Mouse (Mus musculus) adrenal gland, adult 2 months (tissue): Measurements from ENCODE around the gene Epb41l4b. TPM values are rescaled to one million over a fixed set of nuclear protein-coding genes. Genes with fewer than 3 reads are reported as not detected.
A peak's percentile ranks its signal among the peaks of the same experiment; 100 is the strongest.

Experiments
- DNase-seq: peaks from one replicate; pipeline ENCODE4 v3.0.0; 2021
- polyA plus RNA-seq: library from polyadenylated mRNA; depleted of rRNA; stranded (reverse); fragments of >200 nt; gene quantifications from 2 replicates; pipeline ENCODE4 v1.2.3, GENCODE M21; 2012
- total RNA-seq, 2 experiments: library from RNA; stranded (reverse); gene quantifications; 2 replicates each; pipeline ENCODE4 v1.2.3; 2021

The Epb41l4b gene
- total and polyA plus RNA-seq, 3 experiments, result 0.42 to 3.8 (median 2.2) TPM

DNA sequence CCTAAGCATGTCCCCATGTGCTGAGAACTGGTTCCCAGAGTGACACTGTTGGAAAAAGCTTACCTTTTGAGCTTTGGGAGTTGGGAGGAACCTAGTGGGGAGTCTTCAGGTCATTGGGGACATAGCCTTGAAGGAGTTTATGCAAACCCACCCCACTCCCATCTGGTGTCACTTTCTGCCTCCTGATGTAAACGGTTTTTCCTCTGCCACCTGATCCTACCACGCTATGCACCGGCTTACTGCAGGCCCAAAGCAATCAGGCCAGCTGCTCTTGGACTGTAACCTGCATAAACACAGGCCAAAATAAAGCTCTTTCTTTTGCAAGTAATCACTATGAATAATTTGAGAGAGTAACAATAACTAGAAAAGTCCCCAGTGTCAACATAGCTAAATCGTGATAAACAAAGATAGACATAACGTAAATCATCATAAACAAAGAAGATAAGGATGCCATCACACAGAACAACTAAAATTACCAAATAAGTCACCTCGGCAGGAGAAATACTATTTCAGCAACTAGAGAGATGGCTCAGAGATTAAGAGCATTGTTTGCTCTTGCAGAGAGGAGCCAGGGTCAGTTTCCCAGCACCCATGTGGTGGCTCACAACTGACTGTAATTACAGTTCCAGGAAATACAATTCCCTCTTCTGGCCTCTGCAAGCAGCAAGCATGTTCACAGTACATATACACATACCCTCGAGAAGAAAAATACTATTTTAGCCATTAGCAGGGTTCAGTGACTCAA lies 29.6 kb downstream of the Epb41l4b start:
- DNase-seq, result no peak

DNA sequence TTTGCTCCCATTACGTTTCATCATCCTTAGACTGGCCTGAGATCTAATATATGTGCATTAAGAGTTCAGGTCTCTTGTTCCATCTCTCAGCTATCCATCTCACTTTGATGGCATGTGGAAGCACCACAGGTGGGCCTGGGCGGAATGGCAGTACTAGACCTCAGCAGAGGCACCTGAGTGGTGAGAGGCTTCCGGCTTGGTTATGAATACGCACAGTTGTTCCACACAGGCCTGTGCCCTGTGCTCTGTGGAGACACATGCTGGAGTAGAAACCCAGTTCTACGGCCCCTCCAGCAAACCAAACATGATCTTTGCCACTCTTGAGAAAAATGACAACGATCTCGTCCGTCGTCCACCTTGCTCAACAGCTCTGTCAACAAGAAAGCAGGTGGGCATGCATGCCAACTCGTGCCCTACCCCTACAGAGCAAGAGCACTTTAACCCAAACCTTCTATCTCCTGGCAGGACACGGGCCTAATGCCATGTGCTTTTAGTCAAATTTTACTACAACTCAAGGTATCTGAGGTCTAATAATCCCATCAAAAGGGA lies 31.2 kb downstream of the Epb41l4b start:
- DNase-seq, result no peak

DNA sequence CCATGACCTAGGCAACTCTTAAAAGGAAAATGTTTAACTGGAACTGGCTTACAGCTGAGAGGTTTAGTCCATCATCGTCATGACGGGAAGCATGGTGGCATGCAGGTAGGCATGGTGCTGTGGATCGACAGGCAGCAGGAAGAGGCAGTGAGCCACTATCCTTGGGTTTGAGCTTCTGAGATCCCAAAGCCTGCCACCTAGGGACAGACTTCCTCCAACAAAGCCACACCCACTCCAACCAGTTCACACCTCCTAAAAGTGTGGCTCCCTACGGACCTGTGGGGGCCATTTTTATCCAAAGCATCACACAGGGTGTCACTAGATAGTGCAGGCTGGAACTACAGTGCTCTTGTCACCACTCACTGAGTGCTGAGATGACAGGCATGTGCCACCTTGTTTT lies 31.8 kb downstream of the Epb41l4b start:
- DNase-seq, result no peak

DNA sequence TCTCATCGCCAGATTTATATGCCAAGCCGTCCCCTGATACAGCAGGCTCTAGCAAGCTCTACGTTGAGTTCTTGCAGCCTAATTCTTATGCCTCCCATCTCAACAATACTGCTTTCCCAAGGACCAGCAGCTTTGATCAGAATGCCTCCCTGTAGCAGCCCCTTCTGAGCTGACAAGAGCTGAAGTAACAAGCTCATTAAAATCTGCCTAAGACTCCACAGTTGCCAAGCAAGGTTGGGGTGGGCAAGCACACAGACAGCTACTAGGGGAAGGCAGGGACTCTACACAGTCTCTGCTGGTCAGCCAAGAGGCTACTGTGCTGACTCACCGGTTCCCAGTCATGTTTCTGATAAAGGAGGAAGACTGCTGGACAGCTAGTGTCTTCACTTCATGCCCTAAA lies 33.7 kb downstream of the Epb41l4b start:
- no peak for DNase-seq

DNA sequence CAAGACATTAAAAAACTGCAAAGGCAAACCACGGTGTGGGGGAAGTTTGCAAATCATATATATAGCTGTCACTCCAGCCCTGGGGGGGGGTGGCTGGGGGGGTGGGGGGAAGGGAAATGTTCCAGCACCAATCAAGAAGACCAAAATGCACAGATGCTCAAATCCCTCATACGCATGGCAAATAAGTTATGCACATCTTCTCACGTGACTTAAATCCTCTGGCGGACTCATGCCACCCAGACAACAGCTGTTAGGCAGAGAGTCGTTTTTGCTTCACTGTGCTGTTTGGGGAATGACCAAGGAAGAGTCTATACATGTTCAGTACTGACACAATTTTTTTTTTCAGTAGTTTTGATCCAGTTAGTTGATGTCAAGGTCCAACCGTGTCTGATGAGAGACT lies 37.9 kb downstream of the Epb41l4b start:
- no peak for DNase-seq

DNA sequence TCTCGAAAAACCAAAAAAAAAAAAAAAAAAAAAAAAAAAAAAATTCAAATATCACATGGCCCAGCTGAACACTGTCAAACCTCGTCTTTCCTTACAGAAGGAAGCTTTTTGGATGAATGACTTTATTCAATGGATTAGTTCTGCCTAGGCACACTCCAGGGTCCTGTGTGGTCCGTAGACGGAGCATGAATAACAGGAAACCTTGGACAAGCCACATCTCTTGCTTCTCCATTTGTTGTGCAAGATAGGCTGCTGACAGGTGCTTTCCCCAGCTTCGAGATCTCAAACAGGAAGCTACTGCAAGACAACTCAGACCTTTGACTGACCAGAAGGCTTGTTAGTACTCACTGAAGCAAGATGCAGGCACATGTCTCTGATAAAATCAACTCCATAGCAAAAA lies 39.4 kb downstream of the Epb41l4b start:
- DNase-seq, result no peak

DNA sequence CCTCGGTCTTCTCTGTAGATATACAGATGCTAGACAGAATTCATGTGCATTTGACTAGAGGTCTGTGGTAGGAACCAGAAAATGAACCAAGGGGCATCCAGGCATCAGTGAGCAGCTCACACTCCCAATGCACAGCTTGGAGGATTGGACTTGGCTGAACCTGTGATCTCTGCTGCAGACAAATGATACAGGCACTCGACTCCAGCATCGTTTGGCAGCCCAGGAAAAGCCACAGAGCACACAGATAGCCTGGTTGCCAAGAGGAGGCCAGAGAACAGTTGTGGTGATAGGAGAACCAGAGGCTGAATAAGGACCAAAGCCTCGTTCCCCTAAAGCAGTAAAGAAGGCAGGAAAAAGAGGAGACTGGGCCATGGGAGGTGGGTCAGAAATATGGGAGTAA lies 42.1 kb downstream of the Epb41l4b start:
- no peak for DNase-seq

DNA sequence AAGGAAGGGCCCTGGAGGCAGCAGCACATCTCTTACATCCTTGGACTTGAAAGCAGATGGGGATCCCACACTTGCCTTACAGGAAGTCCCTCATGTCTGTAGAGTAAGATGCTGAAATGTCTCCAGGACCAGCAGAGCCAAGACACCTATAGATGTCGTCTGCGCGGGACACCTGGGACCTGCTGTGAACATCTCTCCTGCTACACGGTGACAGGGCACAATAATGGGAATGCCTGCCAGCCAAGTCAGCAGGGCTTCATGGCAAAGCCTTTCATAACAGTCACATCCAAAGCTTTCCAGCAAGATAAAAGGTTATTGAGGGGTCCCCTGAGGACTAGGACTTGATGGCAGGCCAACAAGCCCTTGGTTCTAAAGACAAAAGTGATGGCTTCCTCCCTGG lies 45.8 kb downstream of the Epb41l4b start:
- no peak for DNase-seq

DNA sequence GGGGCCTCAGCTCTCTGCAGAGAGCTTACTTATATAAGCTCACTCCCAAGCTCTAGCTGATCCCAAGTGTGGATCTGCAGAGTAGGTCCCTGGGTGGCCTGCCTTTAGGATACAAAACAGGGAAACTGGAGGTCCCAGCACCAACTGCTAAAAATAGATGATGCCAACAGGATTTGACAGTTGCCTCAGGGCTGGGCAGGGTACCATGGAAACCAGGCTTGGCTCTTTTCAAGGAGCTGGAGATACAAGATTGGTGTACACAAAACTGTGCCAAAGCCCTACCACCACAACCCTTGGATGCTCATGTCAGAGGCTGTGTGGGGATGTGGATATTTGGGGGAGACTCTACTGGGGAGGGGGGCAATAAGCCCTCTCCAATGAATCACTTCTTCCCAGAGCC lies 47.7 kb downstream of the Epb41l4b start:
- no peak for DNase-seq

DNA sequence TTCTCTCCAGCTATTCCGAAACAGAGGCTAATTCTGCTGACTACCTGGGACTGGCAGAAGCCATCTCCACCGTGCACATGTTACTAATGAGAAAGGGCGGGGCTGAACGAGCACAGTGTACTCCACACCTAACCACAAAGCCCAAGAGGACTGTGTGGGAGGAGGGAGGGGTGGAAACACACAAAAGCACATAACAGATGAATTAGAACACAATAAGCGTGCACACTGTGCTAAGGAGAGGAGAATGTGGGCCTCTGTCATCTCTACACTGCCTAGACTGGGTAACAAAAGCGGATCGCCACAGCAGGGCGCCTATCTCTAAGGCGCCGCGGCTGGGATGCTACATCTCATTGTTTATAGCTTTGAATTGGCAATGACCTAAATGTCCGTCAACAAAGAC lies 51.9 kb downstream of the Epb41l4b start:
- no peak for DNase-seq

DNA sequence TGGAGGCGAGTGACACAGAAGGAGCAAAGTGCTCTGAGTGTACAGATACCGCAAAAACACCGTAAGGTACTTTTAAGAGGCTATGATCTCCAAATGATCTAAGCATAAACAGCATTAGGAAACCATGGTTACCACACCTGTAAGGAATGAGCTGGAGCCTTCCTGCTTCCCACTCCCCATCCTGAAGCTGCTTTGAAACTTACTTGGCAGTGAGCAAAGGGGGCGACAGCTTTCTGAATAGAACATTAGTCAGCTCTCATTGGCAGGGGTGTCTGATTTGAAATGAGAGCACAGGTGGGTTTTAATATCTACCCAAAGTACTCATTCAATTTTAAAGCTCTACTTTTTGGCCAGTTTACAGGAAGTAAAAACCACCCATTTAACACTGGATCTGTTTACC lies 54.9 kb downstream of the Epb41l4b start:
- DNase-seq, result no peak

DNA sequence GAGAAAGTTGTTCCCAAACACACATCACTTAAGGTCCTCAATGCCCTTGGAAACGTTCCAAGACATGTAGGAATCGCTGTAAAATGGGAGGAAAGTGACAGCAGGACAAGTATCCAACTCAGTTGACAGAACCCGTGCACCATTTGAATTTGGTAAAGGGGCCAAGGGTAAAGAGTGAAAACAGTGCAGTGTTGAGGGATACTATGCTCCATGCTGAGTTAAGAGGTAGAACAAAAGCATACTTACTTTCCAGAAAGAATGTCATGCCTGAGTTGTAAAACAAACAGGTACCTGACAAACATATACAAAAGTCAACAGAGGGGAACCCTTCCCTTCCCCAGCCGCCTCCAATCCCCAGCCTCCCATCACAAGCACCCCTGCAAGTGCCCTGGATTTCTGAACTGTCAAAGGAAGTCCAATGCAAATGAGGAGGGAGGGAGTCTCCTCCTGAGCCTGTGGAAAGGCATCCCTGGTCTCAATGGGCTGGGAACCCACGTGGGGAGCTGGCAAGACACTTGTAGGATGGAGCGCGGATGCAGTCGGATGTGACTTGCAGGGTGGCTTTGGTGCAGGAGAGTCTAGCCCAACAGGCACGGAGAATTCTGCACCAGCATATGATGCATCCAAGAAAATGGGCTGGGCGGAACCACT lies 57.4 kb downstream of the Epb41l4b start:
- no peak for DNase-seq

DNA sequence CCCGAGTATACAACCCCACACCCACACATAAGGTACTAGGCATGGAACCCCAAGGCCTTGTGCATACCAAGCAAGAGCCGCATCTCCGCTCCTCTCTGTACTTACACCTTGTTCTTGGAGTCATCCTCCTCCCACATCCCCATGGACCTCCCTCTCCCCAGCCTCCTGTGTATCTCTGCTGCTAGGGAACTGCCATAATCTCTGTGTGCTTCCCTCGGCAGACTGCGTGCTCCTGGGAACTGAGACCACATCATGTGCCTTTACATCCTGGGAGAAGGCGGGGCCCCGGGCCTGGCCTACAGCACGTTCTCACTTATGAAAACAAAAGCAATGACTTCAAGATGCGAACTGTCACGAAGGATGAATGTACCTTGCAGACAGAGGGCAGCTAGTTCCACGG lies 59.6 kb downstream of the Epb41l4b start:
- no peak for DNase-seq

DNA sequence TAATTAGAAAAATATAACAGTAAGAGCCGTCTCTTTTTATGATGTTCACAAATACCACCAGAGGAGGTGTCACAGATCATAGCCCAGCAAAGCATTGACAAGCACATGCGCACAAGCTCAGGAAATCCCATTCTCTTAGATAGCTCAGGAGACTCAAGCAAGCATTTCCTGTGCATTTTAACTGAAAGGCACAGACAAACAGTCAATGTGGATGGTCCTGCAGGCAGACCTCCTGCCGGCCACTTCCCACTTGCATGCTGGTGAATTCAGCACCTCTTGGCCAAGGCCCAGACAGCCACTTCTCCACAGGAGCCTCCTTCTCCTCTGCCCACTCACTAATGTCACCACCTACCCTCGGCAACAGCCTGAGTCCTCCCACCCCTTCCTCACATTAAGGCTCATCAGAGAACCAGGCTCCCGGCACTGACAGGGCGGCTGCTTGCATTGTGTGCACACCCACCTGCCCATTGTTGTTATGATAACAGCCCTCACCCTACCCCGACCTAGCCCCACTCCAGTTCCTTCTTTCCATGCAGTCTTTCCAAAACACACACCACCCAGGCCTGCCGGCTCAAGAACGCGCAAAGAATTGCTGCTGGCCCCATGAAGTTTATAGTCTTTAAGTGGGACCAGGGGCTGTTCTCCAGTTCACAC lies 60.3 kb downstream of the Epb41l4b start:
- DNase-seq, result no peak

DNA sequence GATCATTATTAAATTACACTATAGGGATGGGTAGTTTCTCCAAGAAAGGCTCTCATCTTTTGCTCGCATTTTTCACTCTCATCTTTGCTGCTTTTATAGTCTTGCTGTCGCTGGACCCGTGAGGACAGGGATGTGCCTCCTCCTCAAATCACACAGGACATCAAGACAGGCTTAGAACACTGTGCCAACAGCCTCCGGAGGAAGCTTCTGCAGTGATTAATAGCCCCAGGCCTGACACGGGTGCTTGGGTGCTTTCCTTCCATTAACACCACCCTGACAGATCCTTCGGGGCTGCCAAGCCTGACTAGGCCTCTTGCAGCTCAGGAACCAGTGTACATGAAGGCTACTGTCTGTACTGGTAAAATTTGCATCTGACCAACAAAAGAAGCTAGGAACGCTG lies 61.8 kb downstream of the Epb41l4b start:
- DNase-seq, result no peak

DNA sequence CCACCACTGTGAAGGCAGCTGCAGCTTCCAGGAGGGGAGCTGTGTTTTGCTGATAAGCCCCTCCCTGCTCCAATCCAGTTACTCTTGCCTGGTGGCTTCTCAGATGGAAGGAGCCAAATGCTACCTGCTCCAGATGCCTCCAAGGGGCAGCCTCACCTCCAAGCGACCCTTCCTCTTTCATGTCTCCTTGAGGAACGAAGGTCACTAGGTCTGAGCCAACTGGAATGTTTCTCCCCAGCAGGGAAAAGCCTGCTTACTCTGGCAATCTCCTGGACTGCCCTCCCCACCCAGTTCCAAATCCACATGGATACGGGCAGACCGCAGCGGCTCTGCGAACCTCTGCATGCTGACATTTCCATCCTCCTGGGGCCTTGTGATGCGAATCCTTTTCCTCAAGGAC lies 69.4 kb downstream of the Epb41l4b start:
- no peak for DNase-seq

DNA sequence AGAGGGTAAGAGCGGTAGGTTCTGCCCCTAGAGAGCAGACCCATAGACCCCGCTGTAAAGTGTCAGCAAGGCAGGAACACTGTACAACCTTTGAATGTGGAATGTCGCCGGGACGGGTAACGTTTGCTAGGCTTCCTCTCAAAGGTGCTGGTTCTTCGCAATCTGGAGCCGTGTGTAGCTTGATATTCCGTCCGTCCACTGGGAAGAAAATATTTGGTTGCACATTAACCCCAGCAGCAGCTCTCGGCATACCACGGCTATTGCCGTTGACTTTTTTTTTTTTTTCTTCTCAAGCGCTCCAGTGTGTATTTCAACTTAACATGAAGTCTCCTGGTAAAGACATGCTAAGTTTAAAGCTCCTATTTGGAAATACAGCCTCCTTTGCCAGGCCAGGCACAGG lies 70.1 kb downstream of the Epb41l4b start:
- DNase-seq, result no peak

DNA sequence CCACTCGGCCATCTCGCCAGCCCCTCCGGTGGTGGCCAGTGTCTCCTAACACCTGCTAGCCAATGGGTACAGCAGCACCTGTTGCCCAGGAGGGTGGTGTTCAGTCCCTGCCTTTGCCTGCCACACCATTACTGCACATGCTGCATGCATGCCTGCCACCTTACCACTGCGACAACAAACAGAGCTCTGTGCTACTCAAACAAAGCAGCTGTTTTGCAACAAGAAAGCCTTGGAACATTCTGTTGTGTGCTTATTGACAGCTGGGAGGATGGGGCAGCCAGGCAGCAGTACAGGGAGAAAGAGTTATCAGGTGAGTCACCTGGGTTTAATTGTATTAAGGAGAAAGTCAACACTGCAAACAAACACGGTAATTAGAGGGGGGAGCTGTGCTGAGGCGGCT lies 72.6 kb downstream of the Epb41l4b start:
- DNase-seq, result no peak

DNA sequence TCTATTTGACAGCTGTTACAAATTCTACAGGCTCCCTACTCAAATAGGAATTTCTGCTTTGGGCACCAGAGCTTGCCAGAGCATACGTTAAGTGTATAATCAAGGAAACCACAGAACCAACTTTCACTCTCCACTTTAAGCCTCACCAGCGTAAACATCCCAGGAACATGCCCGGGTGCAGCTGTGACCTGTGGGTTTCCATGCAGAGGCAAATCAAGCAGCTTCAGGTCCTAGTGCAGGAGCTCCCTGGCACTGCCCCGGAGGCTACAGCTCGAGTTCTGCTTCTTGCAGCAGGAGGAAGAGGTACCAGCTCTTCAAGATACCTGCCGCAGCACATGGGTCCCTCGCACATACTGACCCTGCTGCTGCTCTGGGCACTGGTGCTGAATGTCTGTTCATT lies 74.8 kb downstream of the Epb41l4b start:
- no peak for DNase-seq

DNA sequence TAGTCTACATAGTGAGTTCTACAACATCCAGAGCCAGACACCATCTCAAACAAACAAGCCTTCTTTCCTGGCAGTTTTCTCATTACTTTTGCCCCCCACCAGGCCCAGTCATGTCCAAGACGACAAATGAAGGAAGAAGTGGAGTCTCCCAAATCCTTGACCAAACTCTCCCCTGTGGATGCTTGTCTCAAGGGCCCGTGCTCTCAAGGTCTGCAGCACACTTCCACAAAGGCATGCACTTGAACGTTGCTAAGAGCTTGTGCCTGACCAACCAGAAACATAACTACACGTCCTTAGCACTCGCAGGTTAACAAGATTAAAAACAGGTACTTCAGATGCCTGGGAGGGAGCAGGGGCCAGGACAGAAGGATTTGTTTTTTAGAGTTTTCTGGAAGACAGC lies 75.4 kb downstream of the Epb41l4b start:
- no peak for DNase-seq

DNA sequence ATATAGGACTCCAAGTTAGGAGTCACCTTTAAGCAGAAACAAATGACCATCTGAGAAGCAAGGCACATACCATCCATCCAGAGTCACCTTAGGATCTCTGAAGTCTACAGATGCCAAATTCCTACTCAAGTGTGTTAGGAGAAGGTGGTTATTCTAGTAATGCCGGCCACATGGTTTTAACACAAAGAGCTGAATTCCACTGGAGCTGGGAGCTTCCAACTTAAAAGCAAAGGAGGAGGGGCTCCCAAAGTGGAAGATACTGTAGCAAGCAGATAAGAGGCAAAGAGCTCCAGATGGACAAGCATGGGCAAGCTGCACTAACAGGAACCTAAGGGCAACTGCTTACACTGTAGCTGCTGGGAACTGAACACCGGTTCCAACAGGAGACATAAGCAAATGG lies 76.3 kb downstream of the Epb41l4b start:
- DNase-seq, result no peak

DNA sequence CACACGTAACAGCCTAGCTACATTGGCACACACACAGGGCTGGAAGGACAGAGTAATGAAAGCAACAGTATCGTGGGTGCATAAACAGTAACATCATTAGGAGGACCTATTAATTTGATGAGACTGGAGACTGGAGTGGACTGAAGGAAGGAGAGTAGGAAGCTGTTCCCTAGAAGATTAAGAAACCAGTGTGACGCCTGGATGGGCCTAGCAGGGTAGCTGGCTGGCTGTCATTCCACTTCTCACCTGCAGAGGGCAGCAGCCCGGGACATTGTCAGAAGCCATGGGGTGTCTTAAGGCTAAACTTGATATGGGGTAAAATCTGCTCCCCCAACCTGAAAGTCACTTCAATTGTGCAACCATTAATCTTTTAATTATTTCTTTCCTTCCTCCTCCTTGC lies 78.0 kb downstream of the Epb41l4b start:
- DNase-seq, result peak; percentile 79

DNA sequence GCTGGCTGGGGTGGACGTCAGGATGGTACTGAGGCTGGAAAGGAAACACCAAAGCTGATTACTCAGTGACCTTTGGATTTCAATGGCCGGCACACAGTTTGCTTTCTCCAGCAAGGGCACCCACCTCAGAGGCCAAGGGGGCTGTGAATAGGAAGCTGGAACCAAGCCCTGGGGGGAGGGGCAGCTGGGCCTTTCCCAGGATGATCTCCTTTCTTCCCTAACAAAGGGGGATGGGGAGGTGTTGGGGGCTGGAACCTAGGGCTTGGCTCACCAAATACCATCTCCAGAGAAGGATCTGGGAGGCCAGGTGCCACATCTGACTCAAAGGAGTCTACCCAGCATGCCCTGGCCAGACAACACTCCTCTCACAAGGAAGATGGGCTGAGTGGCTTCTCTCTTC lies 78.4 kb downstream of the Epb41l4b start:
- DNase-seq, result no peak
